Mouse (Mus musculus) kidney, embryonic 16.5 days (tissue): Measurements from ENCODE around the gene Smtnl1. TPM values are rescaled to one million over a fixed set of nuclear protein-coding genes. Genes with fewer than 3 reads are reported as not detected.

Experiments
- ATAC-seq: fragments of 200-750 bp; cut with Nextera tagmentation; 2 replicates; pipeline ENCODE4 v1.8.0; 2017; ENCODE audit warnings: moderate TSS enrichment; ENCODE audit not compliant: low FRiP score, low TSS enrichment
- H3K27ac ChIP-seq: fragments of 300-500 bp; sonication (generic); 2 replicates; pipeline ENCODE4 v1.5.1; 2014; ENCODE audit warnings: low read length
- H3K27me3 ChIP-seq: fragments of 300-500 bp; sonication (generic); 2 replicates; pipeline ENCODE4 v1.6.1; 2014; ENCODE audit warnings: low read length, control low read depth, mixed read lengths; ENCODE audit not compliant: insufficient read depth
- H3K36me3 ChIP-seq: fragments of 300-500 bp; sonication (generic); 2 replicates; pipeline ENCODE4 v1.6.1; 2014; ENCODE audit warnings: low read length, control low read depth, mixed read lengths; ENCODE audit not compliant: insufficient read depth
- H3K4me1 ChIP-seq: fragments of 300-500 bp; sonication (generic); 2 replicates; pipeline ENCODE4 v1.6.1; 2014; ENCODE audit warnings: low read length, control low read depth, mixed read lengths; ENCODE audit not compliant: insufficient read depth
- H3K4me2 ChIP-seq: fragments of 300-500 bp; sonication (generic); replicated peaks from 2 replicates; pipeline ENCODE4 v1.6.1; 2014; ENCODE audit warnings: low read depth, low read length
- H3K4me3 ChIP-seq: fragments of 300-500 bp; sonication (generic); 2 replicates; pipeline ENCODE4 v1.5.1; 2014; ENCODE audit warnings: mild to moderate bottlenecking, low read length
- H3K9ac ChIP-seq: fragments of 300-500 bp; sonication (generic); replicated peaks from 2 replicates; pipeline ENCODE4 v1.6.1; 2014; ENCODE audit warnings: low read length
- H3K9me3 ChIP-seq: fragments of 300-500 bp; sonication (generic); 2 replicates; pipeline ENCODE4 v1.6.1; 2016; ENCODE audit warnings: low read length, control low read depth
- WGBS: fragments of 180-500 bp; shearing (Covaris S2); extraction: QIAGEN DNeasy Blood & Tissue Kit; methylation state at CpG from one replicate; pipeline ENCODE4 v1.1.7; 2014; 5-methylcytosine and 5-hydroxymethylcytosine counted together
- polyA plus RNA-seq: library from polyadenylated mRNA; unstranded; fragments of >200 nt; fragmentation: Nextera tagmentation; extraction: Ambion mirVana; gene quantifications from 2 replicates; pipeline ENCODE4 v1.2.1, GENCODE M21; 2015

Smtnl1 gene
- polyA plus RNA-seq, 1 experiment from 2014 or later = 0.26 TPM

GRCm38 (mm10) chr2:84855732-84856131, 33.3 kb upstream of the Smtnl1 start:
- ATAC-seq = peak; percentile 59; the same call in 1 of the 2 replicates
- no peak overlapping the region for H3K27ac ChIP-seq
- 49% methylated on average over 2 of the region's 2 CpGs for WGBS
- no peak overlapping the region for H3K4me3 ChIP-seq
- H3K4me2 ChIP-seq = no peak overlapping the region
- H3K4me1 ChIP-seq = peaks cover 4% of the 10 kb centered on the region
- peaks cover 18% of the 10 kb centered on the region for H3K36me3 ChIP-seq
- no peak overlapping the region for H3K9ac ChIP-seq
- no peaks in the 10 kb centered on the region for H3K27me3 ChIP-seq
- H3K9me3 ChIP-seq = no peaks in the 10 kb centered on the region

DNA sequence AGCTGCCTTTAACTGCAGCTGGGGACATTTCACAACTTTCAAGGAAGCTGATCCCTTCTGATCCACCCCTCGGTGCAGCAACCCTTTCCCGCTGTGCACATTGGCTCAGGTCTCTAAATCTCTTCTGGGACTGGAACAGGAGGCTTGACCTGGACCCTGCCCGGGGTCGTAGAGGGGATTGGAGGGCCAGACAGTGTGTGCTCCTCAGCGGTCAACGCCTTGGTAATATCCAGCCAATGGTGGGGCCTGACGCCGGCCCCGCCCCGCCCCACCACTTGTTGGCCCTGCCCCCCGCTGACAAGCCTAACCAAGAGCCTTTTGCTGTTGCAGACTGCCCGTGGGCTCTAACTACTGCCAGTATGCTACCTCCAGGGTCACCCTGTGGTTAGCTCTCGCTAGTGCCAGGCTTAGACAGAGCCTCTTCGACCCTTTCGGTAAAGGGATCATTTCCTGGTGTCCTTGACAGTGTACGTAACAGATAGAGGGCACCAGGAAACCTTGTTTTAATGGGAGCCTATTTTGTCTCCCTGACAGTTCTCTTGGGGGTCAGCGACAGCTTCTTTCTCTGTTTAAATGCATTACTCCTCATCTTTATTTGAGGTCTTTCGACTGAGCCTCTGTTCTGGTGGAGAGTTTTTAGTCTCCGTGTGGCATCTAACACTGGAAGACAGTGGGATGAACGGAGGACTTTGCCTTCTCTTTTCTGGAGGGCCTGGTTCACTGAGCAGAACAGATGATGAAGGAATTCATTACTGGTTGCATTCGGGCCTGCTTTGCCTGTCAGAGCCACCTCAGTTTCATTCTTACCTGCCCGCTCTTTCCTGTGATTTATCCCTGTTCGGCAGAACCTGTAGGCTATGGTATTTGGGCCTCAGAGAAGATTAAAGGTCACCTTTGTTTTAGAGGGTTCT, 28.9 kb upstream of the Smtnl1 start:
- no peaks in the 10 kb centered on the region for H3K9me3 ChIP-seq
- 0 out of 2 replicates have a peak overlapping the region, but pooled peaks have one; percentile 40 for H3K27ac ChIP-seq
- 0 out of 2 replicates have a peak, but pooled peaks cover 2% of the 10 kb centered on the region for H3K36me3 ChIP-seq
- peaks cover 10% of the 10 kb centered on the region for H3K4me1 ChIP-seq
- peak; percentile 80 for ATAC-seq
- WGBS = 40% methylated on average over 23 of the region's 23 CpGs
- H3K4me2 ChIP-seq = peak overlapping the region; percentile 40
- peak overlapping the region; percentile 8; the same call in 1 of the 2 replicates for H3K4me3 ChIP-seq
- no peaks in the 10 kb centered on the region for H3K27me3 ChIP-seq
- H3K9ac ChIP-seq = 0 out of 2 replicates have a peak overlapping the region, but pooled peaks have one; percentile 10

- Histone ChIP-seq H3K4me2 (peak overlapping the region; percentile 40), H3K27me3 (no peaks in the 10 kb centered on the region), H3K4me3 (peak overlapping the region; percentile 8; the same call in 1 of the 2 replicates), H3K9ac (0 out of 2 replicates have a peak overlapping the region, but pooled peaks have one; percentile 10), H3K9me3 (no peaks in the 10 kb centered on the region), H3K36me3 (0 out of 2 replicates have a peak, but pooled peaks cover 2% of the 10 kb centered on the region), H3K4me1 (peaks cover 10% of the 10 kb centered on the region), H3K27ac (no peak overlapping the region)
- 44% methylated on average over 7 of the region's 7 CpGs for WGBS
- ATAC-seq = no peak
These were observed 28.1 kb upstream of the Smtnl1 start for GRCm38 (mm10) chr2:84850407-84851129.

DNA sequence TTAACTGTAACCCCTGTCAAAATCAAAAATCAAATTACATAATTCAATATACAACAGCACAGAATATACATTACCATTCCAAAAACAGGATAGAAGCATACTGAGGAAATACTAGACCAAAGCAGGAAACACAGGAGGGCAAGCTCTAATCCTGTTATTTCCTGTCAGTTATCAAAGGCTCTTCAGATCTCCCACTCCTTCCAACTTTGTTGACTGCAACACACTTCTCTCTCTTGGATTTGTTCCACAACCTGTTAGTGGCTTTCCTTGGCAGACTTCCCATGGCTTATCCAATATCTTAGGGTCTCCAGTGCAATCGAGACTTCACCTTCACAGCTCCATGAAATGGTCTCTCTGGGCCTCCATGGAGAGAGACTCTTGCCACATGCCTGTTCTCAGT, 22.8 kb upstream of the Smtnl1 start:
- no peak overlapping the region for H3K4me2 ChIP-seq
- H3K4me1 ChIP-seq = peaks cover 18% of the 10 kb centered on the region
- H3K9me3 ChIP-seq = no peaks in the 10 kb centered on the region
- no peaks in the 10 kb centered on the region for H3K27me3 ChIP-seq
- no peak for ATAC-seq
- H3K27ac ChIP-seq = no peak overlapping the region
- no peaks in the 10 kb centered on the region for H3K36me3 ChIP-seq
- H3K9ac ChIP-seq = no peak overlapping the region
- 77% methylated on average over 1 of the region's 1 CpGs for WGBS
- no peak overlapping the region for H3K4me3 ChIP-seq

GRCm38 (mm10) chr2:84843654-84844053, 21.2 kb upstream of the Smtnl1 start:
- no peak overlapping the region for H3K9ac ChIP-seq
- H3K27me3 ChIP-seq = 0 out of 2 replicates have a peak, but pooled peaks cover 1% of the 10 kb centered on the region
- no peak overlapping the region for H3K4me3 ChIP-seq
- WGBS = 88% methylated on average over 6 of the region's 6 CpGs
- H3K27ac ChIP-seq = no peak overlapping the region
- no peaks in the 10 kb centered on the region for H3K9me3 ChIP-seq
- peaks cover 22% of the 10 kb centered on the region for H3K4me1 ChIP-seq
- H3K4me2 ChIP-seq = no peak overlapping the region
- H3K36me3 ChIP-seq = no peaks in the 10 kb centered on the region
- no peak for ATAC-seq

- Histone ChIP-seq H3K9ac (0 out of 2 replicates have a peak overlapping the region, but pooled peaks have one; percentile 79), H3K27me3 (peaks cover 11% of the 10 kb centered on the region; the same call in 1 of the 2 replicates), H3K4me3 (peak overlapping the region; percentile 67; the same call in 1 of the 2 replicates), H3K4me1 (peaks cover 26% of the 10 kb centered on the region), H3K27ac (no peak overlapping the region), H3K4me2 (peak overlapping the region; percentile 84), H3K36me3 (no peaks in the 10 kb centered on the region), H3K9me3 (no peaks in the 10 kb centered on the region)
- no peak for ATAC-seq
These were observed 19.5 kb upstream of the Smtnl1 start for GRCm38 (mm10) chr2:84841905-84842304.

DNA sequence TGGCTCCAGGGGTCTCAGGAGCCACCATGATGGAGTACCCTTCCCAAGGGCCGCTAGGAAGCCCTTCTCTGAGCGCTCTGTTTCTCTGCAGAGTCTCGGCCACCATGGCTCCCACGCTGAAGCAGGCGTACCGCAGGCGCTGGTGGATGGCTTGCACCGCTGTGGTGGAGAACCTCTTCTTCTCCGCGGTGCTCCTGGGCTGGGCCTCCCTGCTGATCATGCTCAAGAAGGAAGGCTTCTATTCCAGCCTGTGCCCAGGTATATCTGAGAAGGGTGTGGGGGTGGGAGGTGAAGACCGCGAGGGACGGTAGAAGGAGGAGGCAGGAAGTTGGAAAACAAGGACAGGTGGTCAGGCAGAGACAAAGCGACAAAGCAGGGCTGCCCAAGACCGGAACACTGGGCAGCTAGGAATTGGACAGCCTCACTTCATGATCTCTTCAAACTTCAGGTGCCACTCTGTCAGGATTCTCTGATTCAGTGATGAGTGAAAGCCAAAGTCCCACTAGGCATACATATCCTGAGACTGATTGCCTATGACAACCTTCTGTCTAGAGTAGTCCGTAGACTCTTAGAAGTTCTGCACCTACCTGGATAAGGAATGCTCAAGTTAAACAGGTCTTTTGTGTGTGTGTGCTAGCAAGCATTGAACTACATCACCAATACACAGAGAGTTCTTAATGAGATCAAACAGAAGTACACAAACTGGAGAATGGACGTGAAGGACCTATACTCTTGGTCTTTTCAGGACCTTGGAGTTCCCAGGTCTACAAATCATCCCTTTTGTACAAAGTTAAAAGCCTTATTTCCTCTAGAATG, 18.5 kb upstream of the Smtnl1 start:
- peak; percentile 10 for ATAC-seq
- H3K4me2 ChIP-seq = peak overlapping the region; percentile 84
- WGBS = 6% methylated on average over 17 of the region's 17 CpGs

GRCm38 (mm10) chr2:84840016-84840747, 17.7 kb upstream of the Smtnl1 start:
- Histone ChIP-seq H3K9me3 (no peaks in the 10 kb centered on the region), H3K4me1 (peaks cover 26% of the 10 kb centered on the region), H3K4me2 (peak overlapping the region; percentile 84), H3K4me3 (peak overlapping the region; percentile 67), H3K9ac (peak overlapping the region; percentile 79), H3K27me3 (peaks cover 11% of the 10 kb centered on the region; the same call in 1 of the 2 replicates), H3K36me3 (no peaks in the 10 kb centered on the region), H3K27ac (peak overlapping the region; percentile 90)
- ATAC-seq = peak; percentile 94
- under 1% methylated on average over 52 of the region's 54 CpGs for WGBS

More for the DNA sequence above, 18.5 kb upstream of the Smtnl1 start:
- Histone ChIP-seq H3K27me3 (peaks cover 11% of the 10 kb centered on the region; the same call in 1 of the 2 replicates), H3K4me3 (peak overlapping the region; percentile 67), H3K4me1 (peaks cover 26% of the 10 kb centered on the region), H3K36me3 (no peaks in the 10 kb centered on the region), H3K9ac (peak overlapping the region; percentile 79), H3K27ac (peak overlapping the region; percentile 90), H3K9me3 (no peaks in the 10 kb centered on the region)
